Mouse (Mus musculus) stomach, postnatal 0 days (tissue): ENCODE data around the gene Glyr1.

Experiments used
- CTCF ChIP-seq: IDR thresholded peaks from 2 replicates; pipeline ENCODE4 v1.5.1; 2016; ENCODE audit warnings: antibody characterized with exemption, low read depth, mild to moderate bottlenecking, moderate library complexity
- EP300 ChIP-seq: optimal IDR thresholded peaks from 2 replicates; pipeline ENCODE3; 2016; ENCODE audit warnings: antibody characterized with exemption

DNA sequence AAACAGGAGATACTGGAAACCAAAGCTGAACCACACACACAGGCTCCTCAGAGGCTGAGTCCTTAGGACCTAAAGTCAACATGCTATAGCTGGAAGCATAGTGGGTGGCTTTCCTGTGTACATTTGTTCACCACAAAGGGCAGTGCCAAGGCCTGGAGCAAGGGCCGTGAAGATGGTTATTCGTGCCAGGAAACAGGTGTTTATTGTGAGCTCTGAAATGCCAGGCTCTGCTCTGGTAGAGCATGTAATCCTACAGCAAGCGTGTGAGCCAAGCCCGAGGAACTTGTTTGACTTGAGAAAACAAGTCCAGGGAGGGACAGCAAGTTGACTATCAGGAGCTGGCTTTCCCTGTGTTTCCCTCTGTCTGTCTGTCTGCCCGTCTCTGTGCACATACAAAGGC lies 43.6 kb upstream of the Glyr1 start:
- TF ChIP-seq CTCF (no peak), EP300 (no peak)
